Mouse (Mus musculus) inflammation-experienced regulatory T-cells, adult 6 months (primary cell): ENCODE measurements around the gene Cstf1. TPM values are rescaled to one million over a fixed set of nuclear protein-coding genes. Genes with fewer than 3 reads are reported as not detected.

Experiments
- ATAC-seq: one replicate; pipeline ENCODE4 v1.8.0; 2017
- polyA plus RNA-seq, 3 experiments: library from polyadenylated mRNA; unstranded; fragments of 100-300 nt; shearing (Covaris generic); gene quantifications; one replicate each; pipeline ENCODE4 v1.2.1; 2017

The Cstf1 gene
- polyA plus RNA-seq, 3 experiments from 2014 or later: 28.1 to 31.5 (median 28.8) TPM

DNA sequence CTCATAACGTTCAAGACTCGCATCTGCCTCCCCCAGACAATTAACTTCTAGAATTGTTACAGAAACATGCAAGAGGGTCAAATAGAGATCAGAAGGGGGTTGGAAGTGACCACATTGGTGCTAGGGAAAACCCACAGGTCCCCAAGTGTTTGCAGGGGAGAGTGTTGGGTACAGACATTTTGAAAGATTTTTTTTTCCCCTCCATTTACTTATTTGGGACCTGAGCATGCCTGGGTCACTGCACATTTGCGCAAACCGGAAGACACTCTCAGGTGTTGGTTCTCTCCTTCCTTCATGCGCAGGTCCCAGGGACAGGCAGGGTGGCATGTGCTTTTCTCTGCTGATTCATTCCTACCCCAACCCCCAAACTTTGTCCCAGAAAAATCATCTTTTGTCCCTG, 46.4 kb downstream of the Cstf1 start:
- ATAC-seq: no peak

DNA sequence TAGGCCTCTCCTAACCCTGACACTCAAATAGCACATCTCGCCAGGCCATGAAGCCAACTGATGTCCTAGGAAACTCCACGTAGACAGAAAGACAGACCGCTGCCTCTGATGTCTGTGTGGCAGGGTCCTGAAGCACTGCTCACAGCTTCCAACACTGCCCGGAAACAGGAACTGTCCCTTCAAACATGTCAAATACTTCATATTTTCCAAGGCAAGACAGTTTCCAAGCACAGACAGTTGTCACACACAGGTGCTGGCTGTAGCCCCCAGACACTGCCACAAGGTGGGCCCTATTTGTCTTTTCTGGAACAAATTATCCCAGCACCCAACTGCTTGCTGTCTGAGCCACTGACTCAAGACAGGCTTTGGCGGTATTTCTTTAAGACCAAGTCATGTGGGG, 47.7 kb downstream of the Cstf1 start:
- ATAC-seq: no peak

DNA sequence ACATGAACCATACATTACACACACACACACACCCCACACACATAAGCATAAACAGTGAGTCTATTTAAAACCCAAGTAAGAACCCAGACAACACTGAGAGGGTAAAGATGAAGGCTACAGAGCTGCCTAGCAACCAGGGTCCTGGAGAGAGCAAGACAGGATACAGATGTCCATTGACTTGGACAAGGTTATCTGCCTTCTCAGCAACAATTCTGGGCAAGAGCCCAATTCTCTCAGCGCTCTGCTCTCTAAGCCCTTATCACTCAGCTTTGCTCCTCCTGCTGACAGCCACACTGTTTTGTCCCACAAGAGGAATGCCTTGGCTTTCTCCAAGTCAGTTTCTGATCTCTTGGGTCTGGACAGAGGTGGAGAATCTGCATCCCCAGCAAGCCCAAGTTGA, 60.1 kb downstream of the Cstf1 start:
- no peak for ATAC-seq

Other genes with a start within 250 kb of the Cstf1 start
- gene Mc3r, start 122.2 kb upstream of the Cstf1 start, polyA plus RNA-seq: not detected
- gene Fam210b, start 25.1 kb upstream of the Cstf1 start, polyA plus RNA-seq: 1 to 10 TPM; 7.7 to 9.5 (median 8.1) TPM
- gene Aurka, start 146 bp upstream of the Cstf1 start, polyA plus RNA-seq: 10 to 100 TPM in 1 of 3 experiments, 1 to 10 TPM in 2; 6.8 to 41.3 (median 7.5) TPM
- 10 to 100 TPM in 2 of 3 experiments, 1 to 10 TPM in 1; 9.0 to 14.1 (median 10.6) TPM for gene Cass4, start 23.1 kb downstream of the Cstf1 start, polyA plus RNA-seq
- 100 to 1,000 TPM; 125 to 139 (median 135) TPM for gene Rtf2, start 69.9 kb downstream of the Cstf1 start, polyA plus RNA-seq
- 1 to 10 TPM; 3.7 to 5.2 (median 3.8) TPM for gene Gcnt7, start 87.9 kb downstream of the Cstf1 start, polyA plus RNA-seq
- 1 to 10 TPM in 2 of 3 experiments, under 1 TPM in 1; 0.83 to 3.0 (median 2.1) TPM for gene Fam209, start 101.8 kb downstream of the Cstf1 start, polyA plus RNA-seq
- not detected for gene Tfap2c, start 178.9 kb downstream of the Cstf1 start, polyA plus RNA-seq